Mouse (Mus musculus) stomach, postnatal 0 days (tissue): Measurements from ENCODE around the gene Tsc22d4. TPM values are rescaled to one million over a fixed set of nuclear protein-coding genes. Genes with fewer than 3 reads are reported as not detected.

Experiments used
- ATAC-seq: fragments of 200-750 bp; cut with Nextera tagmentation; 2 replicates; pipeline ENCODE4 v1.8.0; 2017; ENCODE audit not compliant: low FRiP score, low TSS enrichment
- DNase-seq: peaks from one replicate; pipeline ENCODE4 v3.0.0-alpha.2; 2016; ENCODE audit warnings: low spot score
- H3K27ac ChIP-seq: fragments of 300-500 bp; sonication (generic); replicated peaks from 2 replicates; pipeline ENCODE4 v1.5.1; 2014; ENCODE audit warnings: mild to moderate bottlenecking, control low read depth
- H3K27me3 ChIP-seq: fragments of 300-500 bp; sonication (generic); 2 replicates; pipeline ENCODE4 v1.6.1; 2014; ENCODE audit warnings: low read length; ENCODE audit not compliant: control insufficient read depth, insufficient read depth
- H3K36me3 ChIP-seq: fragments of 300-500 bp; sonication (generic); 2 replicates; pipeline ENCODE4 v1.6.1; 2014; ENCODE audit warnings: low read length, mixed read lengths; ENCODE audit not compliant: control insufficient read depth, insufficient read depth
- H3K4me1 ChIP-seq: fragments of 300-500 bp; sonication (generic); replicated peaks from 2 replicates; pipeline ENCODE4 v1.6.1; 2014; ENCODE audit warnings: antibody characterized with exemption; ENCODE audit not compliant: control insufficient read depth, insufficient read depth
- H3K4me2 ChIP-seq: fragments of 300-500 bp; sonication (generic); replicated peaks from 2 replicates; pipeline ENCODE4 v1.6.1; 2014; ENCODE audit warnings: low read depth, mild to moderate bottlenecking, control low read depth, moderate library complexity
- H3K4me3 ChIP-seq: fragments of 300-500 bp; sonication (generic); 2 replicates; pipeline ENCODE4 v1.5.1; 2014; ENCODE audit warnings: low read depth, low read length, control low read depth
- H3K9ac ChIP-seq: fragments of 300-500 bp; sonication (generic); 2 replicates; pipeline ENCODE4 v1.6.1; 2014; ENCODE audit warnings: mild to moderate bottlenecking, low read length, control low read depth, mixed read lengths
- H3K9me3 ChIP-seq: fragments of 300-500 bp; sonication (generic); 2 replicates; pipeline ENCODE4 v1.6.1; 2016; ENCODE audit warnings: low read length; ENCODE audit not compliant: control insufficient read depth
- CTCF ChIP-seq: IDR thresholded peaks from 2 replicates; pipeline ENCODE4 v1.5.1; 2016; ENCODE audit warnings: antibody characterized with exemption, low read depth, mild to moderate bottlenecking, moderate library complexity
- EP300 ChIP-seq: optimal IDR thresholded peaks from 2 replicates; pipeline ENCODE3; 2016; ENCODE audit warnings: antibody characterized with exemption
- WGBS: fragments of 180-500 bp; shearing (Covaris S2); extraction: QIAGEN DNeasy Blood & Tissue Kit; methylation state at CpG from one replicate; pipeline ENCODE4 v1.1.7; 2014; 5-methylcytosine and 5-hydroxymethylcytosine counted together
- polyA plus RNA-seq: library from polyadenylated mRNA; unstranded; fragments of >200 nt; fragmentation: Nextera tagmentation; extraction: Ambion mirVana; gene quantifications from 2 replicates; pipeline ENCODE4 v1.2.1, GENCODE M21; 2015

Gene Tsc22d4
- polyA plus RNA-seq = 100 and 110 TPM in 2 replicates

DNA sequence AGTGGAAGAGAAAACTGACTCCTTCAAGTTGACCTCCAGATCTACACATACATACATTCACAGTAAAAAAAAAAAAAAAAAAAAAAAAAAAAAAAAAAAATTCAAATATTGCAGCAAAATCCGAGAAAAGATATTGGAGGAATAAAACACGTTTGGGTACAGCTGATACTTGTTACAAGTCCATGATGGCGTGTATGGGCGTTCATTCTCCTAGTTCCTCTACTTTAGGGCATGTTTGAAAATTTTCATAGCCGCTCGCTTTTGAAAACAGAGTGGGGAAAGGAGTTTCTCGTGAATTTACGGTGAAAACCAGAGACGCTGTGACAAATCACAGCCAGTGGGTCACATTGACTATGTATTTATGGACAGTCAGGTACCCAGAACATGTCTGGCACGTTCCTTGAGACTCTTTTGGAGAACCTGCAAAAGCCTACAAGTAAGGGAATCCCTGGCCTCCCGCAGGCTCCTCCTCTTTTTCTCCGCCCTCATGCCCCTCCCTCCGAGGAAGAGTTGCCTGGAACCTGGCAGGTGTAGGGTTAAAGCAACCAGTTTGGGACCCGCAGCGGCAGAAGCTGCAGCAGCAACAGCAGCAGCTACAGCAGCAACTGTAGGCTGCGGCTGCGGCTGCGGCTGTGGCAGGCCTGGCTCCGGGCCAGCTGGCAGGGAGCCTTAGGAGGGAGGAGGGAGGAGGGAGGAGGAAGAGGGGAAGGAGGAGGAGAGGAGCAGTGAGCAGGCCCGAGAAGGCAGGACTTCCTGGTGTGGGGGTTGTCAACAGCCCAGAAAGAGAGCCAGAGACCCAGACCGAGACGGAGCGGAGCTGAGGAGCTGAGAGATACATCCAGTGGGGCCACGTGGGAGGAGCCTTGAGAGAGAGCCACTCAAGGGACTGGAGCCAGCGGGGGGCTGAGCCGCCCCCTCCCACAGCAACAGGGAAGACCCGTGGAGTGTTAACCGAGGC lies at the start of gene Tsc22d4:
Tsc22d4 (plus strand) TSS at position 517 of the 958 bp plus-strand sequence.
- peak within 1 kb of the TSS; percentile 94 for H3K9ac ChIP-seq
- H3K9me3 ChIP-seq = no peaks in the 10 kb centered on the region
- H3K27me3 ChIP-seq = no peaks in the 10 kb centered on the region
- 2% methylated on average over 28 of the region's 28 CpGs for WGBS
- peak; percentile 25; the same call in 1 of the 2 replicates for TF ChIP-seq CTCF
- peak; percentile 26 for TF ChIP-seq EP300
- peak within 1 kb of the TSS; percentile 99 for H3K27ac ChIP-seq
- H3K36me3 ChIP-seq = no peaks in the 10 kb centered on the region
- H3K4me2 ChIP-seq = peak within 1 kb of the TSS; percentile 99
- peak; percentile 87 for ATAC-seq
- peak; percentile 98 for DNase-seq
- peaks cover 3% of the 10 kb centered on the region; the same call in 1 of the 2 replicates for H3K4me1 ChIP-seq
- peak within 1 kb of the TSS; percentile 75 for H3K4me3 ChIP-seq

- TF ChIP-seq EP300 = no peak
- TF ChIP-seq CTCF = no peak
- Histone ChIP-seq H3K4me2 (no peak overlapping the region), H3K9ac (no peak overlapping the region), H3K9me3 (no peaks in the 10 kb centered on the region), H3K27me3 (no peaks in the 10 kb centered on the region), H3K4me3 (no peak overlapping the region), H3K27ac (no peak overlapping the region), H3K4me1 (no peaks in the 10 kb centered on the region), H3K36me3 (no peaks in the 10 kb centered on the region)
- WGBS = 37% methylated on average over 4 of the region's 4 CpGs
- DNase-seq (no peak), ATAC-seq (0 out of 2 replicates have a peak, but pooled peaks have one; percentile 42)
Measured at GRCm38 (mm10) chr5:137695930-137696329, 49.6 kb upstream of the Tsc22d4 start.

DNA sequence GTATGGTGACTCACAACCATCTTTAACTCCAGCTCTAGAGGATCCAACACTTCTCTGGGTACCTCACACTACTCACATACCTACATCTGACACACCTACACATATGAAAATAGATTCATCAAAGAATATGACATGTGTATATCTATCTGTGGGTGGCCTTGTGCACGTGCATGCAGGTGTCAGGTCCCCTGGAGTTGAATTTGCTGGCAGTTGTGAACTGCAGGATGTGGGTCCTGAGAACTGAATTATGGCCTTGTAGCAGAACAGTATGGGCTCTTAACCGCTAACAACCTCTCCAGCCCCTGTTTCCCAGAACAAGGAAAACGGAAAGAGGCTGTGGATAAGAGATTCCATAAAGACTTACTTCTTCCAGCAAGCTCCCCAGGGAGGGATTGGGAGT lies 46.5 kb upstream of the Tsc22d4 start:
- no peak overlapping the region for H3K4me2 ChIP-seq
- no peak overlapping the region for H3K9ac ChIP-seq
- no peak overlapping the region for H3K4me3 ChIP-seq
- no peak overlapping the region for H3K27ac ChIP-seq
- WGBS = 70% methylated on average over 3 of the region's 3 CpGs
- no peak for ATAC-seq
- H3K9me3 ChIP-seq = no peaks in the 10 kb centered on the region
- no peaks in the 10 kb centered on the region for H3K4me1 ChIP-seq
- no peaks in the 10 kb centered on the region for H3K27me3 ChIP-seq
- DNase-seq = no peak
- no peaks in the 10 kb centered on the region for H3K36me3 ChIP-seq
- TF ChIP-seq CTCF (no peak), EP300 (no peak)

GRCm38 (mm10) chr5:137699850-137700249 lies 45.7 kb upstream of the Tsc22d4 start:
- Histone ChIP-seq H3K36me3 (no peaks in the 10 kb centered on the region), H3K4me3 (no peak overlapping the region), H3K27me3 (no peaks in the 10 kb centered on the region), H3K9ac (no peak overlapping the region), H3K9me3 (no peaks in the 10 kb centered on the region), H3K27ac (no peak overlapping the region), H3K4me2 (no peak overlapping the region), H3K4me1 (no peaks in the 10 kb centered on the region)
- TF ChIP-seq EP300 (no peak), CTCF (no peak)
- ATAC-seq (no peak), DNase-seq (no peak)
- WGBS = 50% methylated on average over 2 of the region's 2 CpGs

DNA sequence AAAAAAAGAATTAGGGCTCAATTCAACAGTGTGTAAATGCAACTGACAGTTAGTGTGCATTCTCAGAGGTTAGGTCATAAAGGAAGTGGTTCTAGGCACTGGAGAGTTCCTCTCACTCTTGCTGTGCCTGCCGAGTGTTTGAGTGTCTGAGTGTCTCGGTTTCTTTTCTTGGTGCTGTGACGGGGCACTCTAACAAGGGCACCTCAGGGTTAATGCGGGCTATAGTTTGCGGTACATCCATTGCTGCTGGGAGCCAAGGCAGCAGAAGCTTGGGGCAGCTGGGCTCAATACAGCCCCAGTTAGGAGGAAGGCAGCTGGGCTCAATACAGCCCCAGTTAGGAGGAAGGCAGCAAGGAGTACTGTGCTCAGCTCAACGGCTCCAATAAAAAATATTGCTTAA lies 40.3 kb upstream of the Tsc22d4 start:
- 61% methylated on average over 6 of the region's 6 CpGs for WGBS
- H3K4me3 ChIP-seq = no peak overlapping the region
- H3K4me2 ChIP-seq = no peak overlapping the region
- ATAC-seq (no peak), DNase-seq (no peak)
- no peak overlapping the region for H3K9ac ChIP-seq
- H3K4me1 ChIP-seq = no peaks in the 10 kb centered on the region; the same call in 1 of the 2 replicates
- H3K9me3 ChIP-seq = no peaks in the 10 kb centered on the region
- H3K36me3 ChIP-seq = no peaks in the 10 kb centered on the region
- no peak for TF ChIP-seq EP300
- no peak for TF ChIP-seq CTCF
- no peak overlapping the region for H3K27ac ChIP-seq
- H3K27me3 ChIP-seq = no peaks in the 10 kb centered on the region
